Mouse (Mus musculus): ENCODE results near the gene Gm2310.
"Not testable (repeated sequence)": the region's sequence is repeated elsewhere in the genome, so short reads cannot be mapped to it uniquely, and the experiment has no call there.

The Gm2310 gene

DNA sequence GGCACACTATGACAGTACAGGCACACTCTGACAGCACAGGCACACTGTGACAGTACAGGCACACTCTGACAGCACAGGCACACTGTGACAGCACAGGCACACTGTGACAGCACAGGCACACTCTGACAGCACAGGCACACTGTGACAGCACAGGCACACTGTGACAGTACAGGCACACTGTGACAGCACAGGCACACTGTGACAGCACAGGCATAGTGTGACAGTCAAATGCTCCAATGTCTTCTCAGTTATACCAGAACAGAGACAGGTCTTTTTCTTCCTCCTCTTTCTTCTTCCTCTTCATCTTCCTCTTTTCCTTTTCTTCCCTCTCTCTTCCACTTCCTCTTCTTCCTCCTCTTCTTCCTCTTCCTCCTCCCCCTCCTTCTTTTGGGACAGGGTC is at the start of gene Gm2310:
TSS of gene Gm2310 (minus strand) at position 101 of the 400 bp plus-strand sequence.
- in situ Hi-C loops (cut with MboI, MseI) = not testable (repeated sequence)

GRCm38 (mm10) chr15:8568645-8569528 is 49.1 kb upstream of the Gm2310 start:
- in situ Hi-C loops (cut with MboI, MseI) = loop anchor here (10.0 kb wide), 1 partner anchor 114 kb away; no protein-coding TSS in a partner anchor

DNA sequence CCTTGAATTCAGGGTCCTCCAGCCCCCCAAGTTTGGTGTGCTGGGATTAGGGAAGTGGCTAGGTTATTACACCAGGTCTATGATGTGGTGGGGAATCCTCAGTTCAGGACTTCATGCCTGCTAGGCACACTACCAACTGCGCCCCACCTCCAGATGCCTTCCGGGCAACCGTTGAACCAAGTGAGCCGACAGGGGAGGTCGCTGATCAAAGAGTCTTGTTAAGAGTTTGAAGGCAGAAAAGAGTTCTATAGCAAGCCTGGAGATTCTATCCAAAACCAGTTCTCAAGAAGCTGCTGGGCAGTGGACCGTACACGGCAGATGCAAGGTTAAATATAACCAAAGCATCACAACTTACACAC is 48.5 kb upstream of the Gm2310 start:
- in situ Hi-C loops (cut with MboI, MseI) = loop anchor here (10.0 kb wide), 1 partner anchor 113 kb away; no protein-coding TSS in a partner anchor

- in situ Hi-C loops (cut with MboI, MseI) = loop anchor here (10.0 kb wide), 1 partner anchor 111 kb away; no protein-coding TSS in a partner anchor
These were observed 45.7 kb upstream of the Gm2310 start for GRCm38 (mm10) chr15:8565416-8565815.

- in situ Hi-C loops (cut with MboI, MseI) = loop anchor here (10.0 kb wide), 1 partner anchor 110 kb away; no protein-coding TSS in a partner anchor
These were observed 44.6 kb upstream of the Gm2310 start for GRCm38 (mm10) chr15:8564331-8564730.

GRCm38 (mm10) chr15:8563423-8564194 is 43.9 kb upstream of the Gm2310 start:
- in situ Hi-C loops (cut with MboI, MseI) = loop anchor here (10.0 kb wide), 1 partner anchor 109 kb away; no protein-coding TSS in a partner anchor

- in situ Hi-C loops (cut with MboI, MseI) = loop anchor here (10.0 kb wide), 1 partner anchor 108 kb away; no protein-coding TSS in a partner anchor
These were observed 43.0 kb upstream of the Gm2310 start for GRCm38 (mm10) chr15:8562776-8563175.

- in situ Hi-C loops (cut with MboI, MseI) = no loop called here
These were observed 11.4 kb upstream of the Gm2310 start for GRCm38 (mm10) chr15:8531201-8531600.

- in situ Hi-C loops (cut with MboI, MseI) = no loop called here
These were observed 6.8 kb downstream of the Gm2310 start for GRCm38 (mm10) chr15:8512957-8513356.

GRCm38 (mm10) chr15:8511861-8512260 is 7.9 kb downstream of the Gm2310 start:
- in situ Hi-C loops (cut with MboI, MseI) = no loop called here

- in situ Hi-C loops (cut with MboI, MseI) = no loop called here
These were observed 17.3 kb downstream of the Gm2310 start for GRCm38 (mm10) chr15:8502431-8502830.

- in situ Hi-C loops (cut with MboI, MseI) = no loop called here
These were observed 34.5 kb downstream of the Gm2310 start for GRCm38 (mm10) chr15:8485261-8485660.

- in situ Hi-C loops (cut with MboI, MseI) = no loop called here
These were observed 50.7 kb downstream of the Gm2310 start for GRCm38 (mm10) chr15:8469006-8469575.

Data from T-helper 2 cell (primary cell).